Mouse (Mus musculus) embryo, embryonic 11 days (tissue): ENCODE results near the gene Gm6583.
A peak's percentile ranks its signal among the peaks of the same experiment; 100 is the strongest.

Source experiments
- DNase-seq: peaks from one replicate; pipeline ENCODE4 v3.0.0-alpha.2; 2015

Gene Gm6583

GRCm38 (mm10) chr5:112367929-112368328 lies 12.1 kb upstream of the Gm6583 start:
- no peak for DNase-seq

GRCm38 (mm10) chr5:112367338-112367737 lies 11.5 kb upstream of the Gm6583 start:
- DNase-seq, result no peak

GRCm38 (mm10) chr5:112366879-112367278 lies 11.0 kb upstream of the Gm6583 start:
- no peak for DNase-seq

- DNase-seq, result no peak
These were observed 8.5 kb upstream of the Gm6583 start for GRCm38 (mm10) chr5:112364184-112364797.

GRCm38 (mm10) chr5:112360077-112360476 lies 4.2 kb upstream of the Gm6583 start:
- no peak for DNase-seq

- DNase-seq, result no peak
These were observed 3.7 kb upstream of the Gm6583 start for GRCm38 (mm10) chr5:112359520-112359919.

GRCm38 (mm10) chr5:112356322-112356721 lies 489 bp upstream of the Gm6583 start:
- DNase-seq, result no peak

- no peak for DNase-seq
These were observed 340 bp downstream of the Gm6583 start for GRCm38 (mm10) chr5:112355493-112355892.

- no peak for DNase-seq
These were observed 6.7 kb downstream of the Gm6583 start for GRCm38 (mm10) chr5:112349169-112349568.

GRCm38 (mm10) chr5:112346211-112346965 lies 9.4 kb downstream of the Gm6583 start:
- no peak for DNase-seq

GRCm38 (mm10) chr5:112344092-112344960 lies 11.5 kb downstream of the Gm6583 start:
- no peak for DNase-seq

- no peak for DNase-seq
These were observed 12.6 kb downstream of the Gm6583 start for GRCm38 (mm10) chr5:112343205-112343595.

- peak; percentile 91 for DNase-seq
These were observed 13.2 kb downstream of the Gm6583 start, which contains the start of the genes Srrd and Hps4 for GRCm38 (mm10) chr5:112342463-112343204. TSS of gene Srrd (minus strand) at chr5:112343040. TSS of gene Hps4 (plus strand) at chr5:112343083.

GRCm38 (mm10) chr5:112339215-112339614 lies 16.6 kb downstream of the Gm6583 start:
- peak; percentile 8 for DNase-seq

GRCm38 (mm10) chr5:112337004-112337403 lies 18.8 kb downstream of the Gm6583 start:
- no peak for DNase-seq

GRCm38 (mm10) chr5:112335473-112335872 lies 20.4 kb downstream of the Gm6583 start:
- DNase-seq, result peak; percentile 61

GRCm38 (mm10) chr5:112329805-112330564 lies 25.8 kb downstream of the Gm6583 start:
- DNase-seq, result no peak

- DNase-seq, result no peak
These were observed 28.0 kb downstream of the Gm6583 start for GRCm38 (mm10) chr5:112327854-112328253.

- DNase-seq, result no peak
These were observed 29.3 kb downstream of the Gm6583 start for GRCm38 (mm10) chr5:112326446-112327009.

GRCm38 (mm10) chr5:112325546-112326445 lies 30.0 kb downstream of the Gm6583 start, which contains the start of gene Tfip11:
TSS of gene Tfip11 (plus strand) at chr5:112326358.
- DNase-seq, result peak; percentile 98
